Mouse (Mus musculus) midbrain, embryonic 14.5 days (tissue): ENCODE measurements around the gene Dusp13. TPM values are rescaled to one million over a fixed set of nuclear protein-coding genes. Genes with fewer than 3 reads are reported as not detected.
A peak's percentile ranks its signal among the peaks of the same experiment; 100 is the strongest.

Source experiments
- ATAC-seq: fragments of 200-750 bp; cut with Nextera tagmentation; 2 replicates; pipeline ENCODE4 v1.8.0; 2017; ENCODE audit warnings: moderate number of reproducible peaks, moderate library complexity; ENCODE audit not compliant: low FRiP score, low TSS enrichment
- DNase-seq: peaks from one replicate; pipeline ENCODE4 v3.0.0-alpha.2; 2015
- H3K27ac ChIP-seq: fragments of 300-500 bp; sonication (generic); replicated peaks from 2 replicates; pipeline ENCODE4 v1.5.1; 2014; ENCODE audit warnings: mild to moderate bottlenecking, low read depth, low read length, moderate library complexity
- H3K27me3 ChIP-seq: fragments of 300-500 bp; sonication (generic); 2 replicates; pipeline ENCODE4 v1.6.1; 2014; ENCODE audit warnings: low read length, control low read depth, mixed read lengths; ENCODE audit not compliant: control insufficient read depth, insufficient read depth
- H3K36me3 ChIP-seq: fragments of 300-500 bp; sonication (generic); 2 replicates; pipeline ENCODE4 v1.6.1; 2014; ENCODE audit warnings: low read length, control low read depth; ENCODE audit not compliant: control insufficient read depth, insufficient read depth
- H3K4me1 ChIP-seq: fragments of 300-500 bp; sonication (generic); 2 replicates; pipeline ENCODE4 v1.6.1; 2014; ENCODE audit warnings: mild to moderate bottlenecking, antibody characterized with exemption, low read length, control low read depth; ENCODE audit not compliant: control insufficient read depth, insufficient read depth
- H3K4me2 ChIP-seq: fragments of 300-500 bp; sonication (generic); 2 replicates; pipeline ENCODE4 v1.6.1; 2014; ENCODE audit warnings: mild to moderate bottlenecking, low read length, moderate library complexity
- H3K4me3 ChIP-seq: fragments of 300-500 bp; sonication (generic); replicated peaks from 2 replicates; pipeline ENCODE4 v1.5.1; 2014; ENCODE audit warnings: low read depth, low read length
- H3K9ac ChIP-seq: fragments of 300-500 bp; sonication (generic); replicated peaks from 2 replicates; pipeline ENCODE4 v1.6.1; 2014; ENCODE audit warnings: mild to moderate bottlenecking, low read length, moderate library complexity
- H3K9me3 ChIP-seq: fragments of 300-500 bp; sonication (generic); 2 replicates; pipeline ENCODE4 v1.6.1; 2016; ENCODE audit warnings: low read length, control low read depth, mixed read lengths; ENCODE audit not compliant: control insufficient read depth
- WGBS: fragments of 180-500 bp; shearing (Covaris S2); extraction: QIAGEN DNeasy Blood & Tissue Kit; methylation state at CpG from one replicate; pipeline ENCODE4 v1.1.7; 2014; 5-methylcytosine and 5-hydroxymethylcytosine counted together
- polyA plus RNA-seq: library from polyadenylated mRNA; unstranded; fragments of >200 nt; fragmentation: Nextera tagmentation; extraction: Ambion mirVana; gene quantifications from 2 replicates; pipeline ENCODE4 v1.2.1, GENCODE M21; 2014

Dusp13 gene
- polyA plus RNA-seq, 1 experiment from 2014 or later = not detected

DNA sequence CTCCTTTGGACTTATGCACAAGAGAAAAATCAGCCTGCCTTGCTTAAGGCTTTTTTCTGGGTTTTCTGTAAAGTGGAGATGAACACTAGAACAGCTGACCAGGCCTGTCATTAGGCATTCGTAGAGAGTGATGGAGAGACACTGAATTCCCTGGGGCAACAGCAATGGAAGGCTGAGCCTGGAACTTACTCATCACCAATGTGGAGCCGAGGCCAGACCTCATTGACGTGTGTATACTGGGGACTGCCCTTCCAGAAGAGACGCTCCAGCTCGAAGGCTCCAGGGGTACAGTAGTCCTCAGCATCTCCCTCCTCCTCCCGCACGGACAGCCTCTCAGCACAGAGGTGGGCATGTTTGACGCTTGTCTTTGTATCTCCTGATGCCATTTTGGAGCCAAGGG lies 48.3 kb downstream of the Dusp13 start:
- WGBS = 94% methylated on average over 8 of the region's 8 CpGs
- ATAC-seq = no peak
- H3K4me2 ChIP-seq = no peak overlapping the region

DNA sequence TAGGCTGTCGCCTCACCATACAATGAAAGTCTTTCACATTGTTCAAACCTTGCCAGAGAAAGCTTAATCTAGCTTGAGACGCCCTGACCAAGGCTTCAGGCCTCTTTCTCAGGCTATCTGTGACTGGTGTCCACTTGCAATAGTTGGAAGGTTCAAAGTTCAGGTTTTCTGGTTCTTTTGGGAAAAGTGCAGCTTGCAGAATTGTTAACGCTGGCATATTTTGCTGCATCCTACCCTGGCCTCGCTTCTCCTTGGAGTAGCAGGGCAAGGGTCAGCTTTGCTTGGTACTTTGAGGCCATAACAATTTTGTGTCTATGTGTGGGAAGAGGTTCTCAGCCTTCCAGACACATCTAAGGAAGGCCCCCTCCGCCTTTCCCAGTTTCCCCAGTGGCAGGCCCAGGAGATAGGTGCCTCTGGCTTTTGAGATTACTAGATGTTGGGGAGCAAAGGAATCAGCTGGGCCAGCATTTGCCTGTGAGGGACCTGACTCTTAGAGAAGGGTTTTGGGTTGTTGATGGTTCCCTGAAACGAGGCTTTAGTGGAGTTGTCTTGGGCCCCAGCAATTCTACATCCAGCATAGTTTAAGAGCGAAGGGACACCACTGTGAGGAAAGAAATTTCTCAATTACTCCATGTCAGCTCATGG lies 54.7 kb downstream of the Dusp13 start:
- 73% methylated on average over 7 of the region's 7 CpGs for WGBS
- H3K27ac ChIP-seq = no peak overlapping the region
- H3K27me3 ChIP-seq = no peaks in the 10 kb centered on the region

More for the DNA sequence above, 48.3 kb downstream of the Dusp13 start:
- Histone ChIP-seq H3K9ac (no peak overlapping the region), H3K4me3 (no peak overlapping the region), H3K27ac (no peak overlapping the region), H3K27me3 (no peaks in the 10 kb centered on the region), H3K9me3 (no peaks in the 10 kb centered on the region), H3K36me3 (no peaks in the 10 kb centered on the region), H3K4me1 (0 out of 2 replicates have a peak, but pooled peaks cover 7% of the 10 kb centered on the region)
- DNase-seq = no peak

DNA sequence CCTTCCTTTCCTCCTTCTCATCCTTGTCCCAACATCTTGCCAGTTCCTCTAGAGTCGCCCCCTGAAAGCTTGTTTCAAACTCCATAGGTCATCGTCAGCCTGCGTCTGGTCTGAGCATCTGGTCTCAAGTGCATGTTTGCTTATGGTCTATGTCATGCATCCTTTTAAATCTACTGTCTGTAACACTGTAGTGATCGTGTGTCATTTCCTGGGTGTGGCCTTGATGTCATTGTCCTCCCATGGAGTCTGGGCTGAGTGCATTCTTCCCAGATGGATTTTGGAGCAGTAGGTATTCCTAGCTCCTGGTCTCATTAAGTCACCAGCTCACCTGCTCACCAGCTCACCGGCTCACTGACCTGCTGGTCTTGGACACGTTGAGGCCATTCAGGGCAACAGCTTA lies 56.0 kb downstream of the Dusp13 start:
- Histone ChIP-seq H3K9ac (no peak overlapping the region), H3K27ac (no peak overlapping the region), H3K36me3 (no peaks in the 10 kb centered on the region), H3K27me3 (no peaks in the 10 kb centered on the region), H3K4me3 (no peak overlapping the region), H3K9me3 (no peaks in the 10 kb centered on the region), H3K4me2 (no peak overlapping the region), H3K4me1 (no peaks in the 10 kb centered on the region)
- 83% methylated on average over 6 of the region's 6 CpGs for WGBS
- no peak for ATAC-seq
- no peak for DNase-seq

More for the DNA sequence above, 54.7 kb downstream of the Dusp13 start:
- no peak for DNase-seq
- no peaks in the 10 kb centered on the region for H3K4me1 ChIP-seq
- ATAC-seq = no peak
- H3K9ac ChIP-seq = no peak overlapping the region
- no peaks in the 10 kb centered on the region for H3K9me3 ChIP-seq
- H3K4me3 ChIP-seq = no peak overlapping the region
- no peaks in the 10 kb centered on the region for H3K36me3 ChIP-seq
- no peak overlapping the region for H3K4me2 ChIP-seq

DNA sequence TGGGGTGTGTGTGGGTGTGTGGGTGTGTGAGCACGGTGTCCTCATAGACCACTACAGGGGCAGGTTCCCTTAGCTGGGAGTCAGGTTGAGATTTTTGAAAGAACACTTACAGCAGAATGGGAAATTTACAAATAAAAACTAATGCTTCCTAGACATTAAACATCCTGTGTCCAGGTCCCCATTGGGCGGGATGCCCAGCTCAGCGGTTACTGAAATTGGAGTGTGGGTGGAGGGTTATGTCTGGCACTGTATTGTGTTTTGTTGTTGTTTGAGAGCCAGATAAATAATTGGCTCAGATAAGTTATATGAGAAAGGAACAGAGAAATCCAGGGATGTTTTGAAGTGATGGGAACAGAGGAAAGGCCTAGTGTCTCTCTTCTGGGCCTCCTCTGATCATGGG lies 59.9 kb downstream of the Dusp13 start:
- Histone ChIP-seq H3K4me2 (no peak overlapping the region), H3K9ac (no peak overlapping the region), H3K9me3 (no peaks in the 10 kb centered on the region), H3K4me3 (no peak overlapping the region), H3K4me1 (peaks cover 6% of the 10 kb centered on the region; the same call in 1 of the 2 replicates), H3K36me3 (no peaks in the 10 kb centered on the region), H3K27ac (no peak overlapping the region), H3K27me3 (0 out of 2 replicates have a peak, but pooled peaks cover 10% of the 10 kb centered on the region)
- ATAC-seq = no peak
- WGBS = 94% methylated on average over 3 of the region's 3 CpGs
- no peak for DNase-seq

DNA sequence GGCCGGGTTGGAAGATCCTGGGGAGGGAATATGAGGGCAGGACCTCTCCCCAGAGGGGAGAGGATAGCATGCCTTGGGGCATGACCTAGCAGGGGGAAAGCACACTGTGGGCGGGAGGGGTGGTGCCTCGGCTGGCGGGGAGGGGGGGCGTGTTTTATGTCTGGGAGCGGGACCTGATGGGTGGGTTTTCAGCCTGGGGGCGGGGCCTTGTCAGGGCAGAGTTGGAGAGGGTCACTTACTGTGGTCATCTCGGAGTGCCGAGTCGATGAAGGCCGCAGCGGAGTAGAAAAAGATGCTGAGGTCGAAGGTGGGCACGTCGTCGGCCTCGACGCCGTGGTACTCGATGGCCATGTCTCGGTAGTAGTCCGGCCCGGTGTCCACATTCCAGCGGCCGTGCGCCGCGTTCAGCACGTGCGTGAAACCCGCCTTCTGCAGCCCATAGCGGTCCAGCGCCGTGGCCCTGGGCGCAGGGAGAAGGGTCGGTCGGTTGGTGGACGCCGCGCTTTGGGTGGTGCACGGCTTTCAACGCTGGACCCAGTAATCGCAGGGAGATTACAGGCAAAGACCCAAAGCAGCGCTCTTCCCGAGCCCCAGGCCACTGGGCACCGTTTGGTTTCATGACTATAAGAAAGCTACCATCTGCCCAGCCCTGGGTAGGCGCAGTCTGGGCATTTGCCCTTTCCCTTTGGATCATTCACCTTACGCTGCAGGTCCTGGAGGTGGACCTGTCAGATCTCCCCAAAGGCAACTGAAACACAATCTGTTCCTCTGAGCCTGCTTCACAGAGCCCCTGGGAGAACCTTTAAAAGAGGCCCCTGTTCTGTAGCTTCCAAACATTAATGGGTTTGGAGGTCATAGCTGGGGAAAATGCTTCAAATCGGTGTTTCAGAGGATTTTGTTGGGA lies 64.4 kb downstream of the Dusp13 start:
- H3K9ac ChIP-seq = no peak overlapping the region
- peak overlapping the region; percentile 19; the same call in 1 of the 2 replicates for H3K4me3 ChIP-seq
- H3K27ac ChIP-seq = no peak overlapping the region
- DNase-seq (peak; percentile 24), ATAC-seq (no peak)
- H3K36me3 ChIP-seq = no peaks in the 10 kb centered on the region
- peak overlapping the region; percentile 50 for H3K4me2 ChIP-seq
- WGBS = 7% methylated on average over 49 of the region's 49 CpGs
- peaks cover 12% of the 10 kb centered on the region for H3K4me1 ChIP-seq
- 0 out of 2 replicates have a peak, but pooled peaks cover 10% of the 10 kb centered on the region for H3K27me3 ChIP-seq
- H3K9me3 ChIP-seq = no peaks in the 10 kb centered on the region

DNA sequence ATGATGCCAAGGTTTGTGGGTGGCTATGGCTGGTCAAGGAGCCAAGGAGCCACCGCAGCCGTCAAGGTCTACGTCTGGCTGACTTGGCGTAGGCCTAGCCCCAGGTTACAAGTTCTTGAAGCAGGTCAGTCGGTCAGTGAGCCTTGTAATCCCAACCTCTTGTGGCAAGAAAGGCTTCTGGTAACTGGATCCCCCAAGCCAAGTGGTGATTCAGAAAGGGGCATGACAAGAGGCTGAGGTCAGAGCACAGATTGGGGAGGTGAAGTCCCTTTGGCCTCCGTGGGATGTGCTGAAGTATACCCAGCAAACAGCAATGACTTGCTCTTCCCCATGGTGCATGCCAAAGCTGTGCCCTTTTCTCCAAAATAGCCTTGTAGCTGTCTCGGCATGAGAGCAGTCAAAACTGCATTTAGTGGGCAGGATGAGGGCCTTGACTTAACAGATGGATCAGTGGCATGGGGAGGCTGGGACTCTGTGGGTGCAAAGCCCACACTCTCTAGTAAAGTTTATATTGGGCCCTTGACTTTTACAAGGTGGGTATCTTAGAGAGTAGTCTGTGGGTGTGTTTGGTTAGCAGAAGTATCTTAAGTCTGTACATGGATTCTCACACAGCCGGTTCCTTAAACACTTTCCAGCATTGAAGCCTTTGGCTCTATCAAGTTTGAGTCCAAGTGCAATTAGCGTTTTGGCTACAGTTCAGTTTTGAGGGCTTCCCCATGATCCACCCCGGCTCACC lies 65.4 kb downstream of the Dusp13 start:
- peaks cover 12% of the 10 kb centered on the region for H3K4me1 ChIP-seq
- WGBS = 87% methylated on average over 10 of the region's 10 CpGs
- H3K27ac ChIP-seq = no peak overlapping the region
- 0 out of 2 replicates have a peak, but pooled peaks cover 10% of the 10 kb centered on the region for H3K27me3 ChIP-seq
- no peak overlapping the region for H3K4me2 ChIP-seq
- H3K4me3 ChIP-seq = no peak overlapping the region
- ATAC-seq (no peak), DNase-seq (no peak)
- no peaks in the 10 kb centered on the region for H3K36me3 ChIP-seq
- H3K9ac ChIP-seq = no peak overlapping the region
- H3K9me3 ChIP-seq = no peaks in the 10 kb centered on the region

DNA sequence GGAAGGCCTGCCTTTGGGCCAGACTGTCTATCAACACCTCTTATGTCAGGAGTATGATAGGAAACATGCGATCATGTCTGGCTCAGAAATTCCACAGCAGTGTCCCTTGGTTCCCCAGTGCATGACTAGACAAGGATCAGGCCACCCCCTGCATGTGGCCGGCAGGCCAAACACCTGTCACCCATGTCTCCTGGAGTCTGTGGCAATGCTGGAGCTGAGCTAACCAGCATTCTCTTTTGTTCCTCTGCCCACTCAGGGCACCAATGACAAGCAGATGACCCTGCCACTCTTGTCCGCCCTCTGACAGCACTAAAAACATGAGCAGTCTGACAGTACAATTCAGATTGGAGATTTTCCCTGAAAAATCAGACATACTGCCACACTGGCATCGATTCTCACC lies 67.1 kb downstream of the Dusp13 start:
- Histone ChIP-seq H3K9ac (no peak overlapping the region), H3K4me3 (no peak overlapping the region), H3K27me3 (0 out of 2 replicates have a peak, but pooled peaks cover 10% of the 10 kb centered on the region), H3K4me1 (peaks cover 16% of the 10 kb centered on the region), H3K36me3 (no peaks in the 10 kb centered on the region), H3K9me3 (no peaks in the 10 kb centered on the region), H3K4me2 (no peak overlapping the region), H3K27ac (no peak overlapping the region)
- 71% methylated on average over 4 of the region's 4 CpGs for WGBS
- ATAC-seq = no peak
- DNase-seq = no peak
